In the genomic region with DNA sequence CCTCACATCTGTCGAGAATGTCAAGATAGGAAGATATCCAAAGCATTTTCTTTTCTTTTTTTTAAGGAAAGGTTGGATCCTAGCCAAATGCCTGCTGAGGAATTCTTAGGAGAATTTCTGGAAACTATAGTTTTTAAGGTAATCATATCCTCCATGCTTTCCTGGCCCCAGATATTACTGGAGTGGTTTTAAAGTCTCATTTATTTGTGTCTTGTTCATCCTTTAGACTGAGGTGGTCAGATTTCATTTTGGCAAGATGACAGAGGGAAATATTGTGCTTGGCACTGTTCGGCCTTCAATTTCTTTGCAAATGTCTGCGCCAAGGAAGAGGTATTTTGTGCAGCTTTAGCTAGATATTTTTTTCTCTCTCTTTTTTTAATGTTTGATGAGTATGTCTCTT, we compare ENCODE assay signal across 16 mouse cellular contexts. TPM values are rescaled to one million over a fixed set of nuclear protein-coding genes. Genes with fewer than 3 reads are reported as not detected.
DNase-seq lines count a peak whose midpoint lies in the region; ATAC-seq lines count a peak whose summit lies in the region.
"Had no signal": no experiment of that assay in that cellular context is flagged by ENCODE, and none has a peak within 500 bp of the region (broad histone marks: within the 10 kb centered on the region; RNA-seq: fewer than 3 reads in every experiment).

No protein-coding gene starts in this region.

- H3K27me3 ChIP-seq in heart, embryonic 15.5 days = no peaks in the 10 kb centered on the region
- H3K27me3 ChIP-seq in heart, embryonic 10.5 days (ENCODE audit: insufficient read depth, poor library complexity, severe bottlenecking) = no peaks in the 10 kb centered on the region
- no peaks in the 10 kb centered on the region for H3K27me3 ChIP-seq in heart, embryonic 16.5 days (ENCODE audit: control insufficient read depth, insufficient read depth, low read length)
- H3K27me3 ChIP-seq: CH12.LX; midbrain, embryonic 12.5 days had no signal

- no peaks in the 10 kb centered on the region for H3K9me3 ChIP-seq in heart, embryonic 15.5 days (replicated peaks)
- H3K9me3 ChIP-seq in heart, embryonic 10.5 days = no peaks in the 10 kb centered on the region
- H3K9me3 ChIP-seq in heart, embryonic 16.5 days (replicated peaks; ENCODE audit: control insufficient read depth, low read length) = no peaks in the 10 kb centered on the region
- H3K9me3 ChIP-seq: midbrain, embryonic 12.5 days had no signal

- H3K36me3 ChIP-seq in heart, embryonic 15.5 days = no peaks in the 10 kb centered on the region
- H3K36me3 ChIP-seq in heart, embryonic 10.5 days = no peaks in the 10 kb centered on the region
- H3K36me3 ChIP-seq in heart, embryonic 16.5 days (ENCODE audit: control insufficient read depth, insufficient read depth) = no peaks in the 10 kb centered on the region
- H3K36me3 ChIP-seq: midbrain, embryonic 12.5 days had no signal

- H3K27ac ChIP-seq in heart, embryonic 15.5 days = peak overlapping the region; percentile 43; the same call in 1 of the 2 replicates
- no peak overlapping the region for H3K27ac ChIP-seq in heart, embryonic 10.5 days
- H3K27ac ChIP-seq in heart, embryonic 16.5 days (ENCODE audit: low read length) = peak overlapping the region; percentile 27
- H3K27ac ChIP-seq: hindbrain, embryonic 14.5 days; liver, embryonic 14.5 days; macrophage; midbrain, embryonic 12.5 days had no signal

- no peak overlapping the region for H3K4me3 ChIP-seq in heart, embryonic 15.5 days
- no peak overlapping the region for H3K4me3 ChIP-seq in heart, embryonic 10.5 days
- H3K4me3 ChIP-seq in heart, embryonic 16.5 days (ENCODE audit: low read length) = no peak overlapping the region
- H3K4me3 ChIP-seq: midbrain, embryonic 12.5 days had no signal

- no peak overlapping the region for H3K9ac ChIP-seq in heart, embryonic 15.5 days
- no peak overlapping the region for H3K9ac ChIP-seq in heart, embryonic 16.5 days (ENCODE audit: low read length)
- H3K9ac ChIP-seq: hindbrain, embryonic 14.5 days; liver, embryonic 14.5 days; midbrain, embryonic 12.5 days had no signal

- peak; percentile 32 for DNase-seq in adrenal gland, postnatal 10 days
- DNase-seq in adrenal gland, adult 8-10 months = no peak
- DNase-seq in heart, embryonic 10.5 days (ENCODE audit: low spot score) = no peak
- DNase-seq in NIH3T3 (ENCODE audit: low read depth) = peak; percentile 91
- no peak for DNase-seq in thymus, postnatal 4 days
- no peak for DNase-seq in frontal cortex, postnatal 36 days (ENCODE audit: low spot score in 2 of 2)
- DNase-seq: cerebellum, adult 2 months; kidney, adult 11 months; kidney, postnatal 4 days had no signal

- peak overlapping the region; percentile 23; the same call in 1 of the 2 replicates for H3K4me2 ChIP-seq in heart, embryonic 15.5 days
- H3K4me2 ChIP-seq in heart, embryonic 16.5 days (ENCODE audit: low read depth, low read length) = peak overlapping the region; percentile 2
- H3K4me2 ChIP-seq: hindbrain, embryonic 14.5 days; midbrain, embryonic 12.5 days had no signal

- H3K4me1 ChIP-seq in heart, embryonic 15.5 days (replicated peaks) = peaks cover 13% of the 10 kb centered on the region
- no peaks in the 10 kb centered on the region for H3K4me1 ChIP-seq in heart, embryonic 10.5 days
- H3K4me1 ChIP-seq in heart, embryonic 16.5 days (ENCODE audit: control insufficient read depth, insufficient read depth, low read length) = peaks cover 14% of the 10 kb centered on the region
- H3K4me1 ChIP-seq: midbrain, embryonic 12.5 days had no signal

- WGBS in heart, embryonic 15.5 days = 33% methylated on average over 3 of the region's 3 CpGs
- WGBS in heart, embryonic 10.5 days = 72% methylated on average over 3 of the region's 3 CpGs
- 33% methylated on average over 3 of the region's 3 CpGs for WGBS in heart, embryonic 16.5 days

- no peak for ATAC-seq in heart, embryonic 15.5 days (replicated peaks; ENCODE audit: insufficient number of reproducible peaks, insufficient read depth, low FRiP score, low read depth)
- ATAC-seq in heart, embryonic 16.5 days (replicated peaks; ENCODE audit: extremely low read depth, insufficient read depth, low FRiP score) = no peak

RNA-seq across cellular contexts. Expression of a gene that starts 42.0 kb away (rescaled TPM):
- 10 to 100 TPM; 15.7 to 24.8 TPM for total RNA-seq in adrenal gland, postnatal 10 days (2021)
- total RNA-seq in adrenal gland, adult 8-10 months (2022) = 10 to 100 TPM in 3 of 4 experiments, 1 to 10 TPM in 1; 8.7 to 20.2 (median 13.7) TPM
- 2.4 and 3.5 TPM in 2 replicates for polyA plus RNA-seq in heart, embryonic 15.5 days (2015; fragmentation: Nextera tagmentation; extraction: Ambion mirVana)
- polyA plus RNA-seq in heart, embryonic 10.5 days (2016; fragmentation: Nextera tagmentation; extraction: Ambion mirVana) = 2.6 and 3.9 TPM in 2 replicates
- polyA plus RNA-seq in heart, embryonic 16.5 days (2015; fragmentation: Nextera tagmentation; extraction: Ambion mirVana) = 2.0 and 2.1 TPM in 2 replicates
- total RNA-seq: CH12.LX had no signal

Comparison
In these comparisons a context has a peak if more than half of its experiments do, and no peak if none do; other contexts are left out.
1. DNase-seq: peak in adrenal gland, postnatal 10 days (single experiment) and NIH3T3 (single experiment); none in adrenal gland, adult 8-10 months (single experiment), heart, embryonic 10.5 days (single experiment), thymus, postnatal 4 days (single experiment) and frontal cortex, postnatal 36 days (0 of 2).